Mouse (Mus musculus) G1E (cell line): ENCODE results near the gene Ralgapb. TPM values are rescaled to one million over a fixed set of nuclear protein-coding genes. Genes with fewer than 3 reads are reported as not detected.

Source experiments
- ATAC-seq: 2 replicates; pipeline ENCODE4 v1.8.0; 2016; ENCODE audit warnings: mild to moderate bottlenecking; ENCODE audit not compliant: insufficient number of reproducible peaks, poor library complexity, low FRiP score, severe bottlenecking; ENCODE audit errors: extremely low read depth
- DNase-seq: peaks from one replicate; pipeline ENCODE4 v3.0.0; 2012; ENCODE audit warnings: low spot score
- H3K27me3 ChIP-seq: 2 replicates; pipeline ENCODE4 v1.6.1; 2012; ENCODE audit warnings: mild to moderate bottlenecking, low read length, inconsistent platforms; ENCODE audit not compliant: insufficient read depth
- H3K36me3 ChIP-seq: replicated peaks from 2 replicates; pipeline ENCODE3; 2012; ENCODE audit warnings: mild to moderate bottlenecking, inconsistent platforms
- H3K4me1 ChIP-seq: 2 replicates; pipeline ENCODE4 v1.6.1; 2012; ENCODE audit warnings: low read depth, low read length, inconsistent platforms, mixed read lengths; ENCODE audit not compliant: insufficient read depth
- H3K4me3 ChIP-seq: 2 replicates; pipeline ENCODE4 v1.5.1; 2012; ENCODE audit warnings: low read depth, mild to moderate bottlenecking, inconsistent platforms, low read length, moderate library complexity, mixed read lengths
- H3K9me3 ChIP-seq: replicated peaks from 2 replicates; pipeline ENCODE4 v1.6.1; 2012; ENCODE audit warnings: inconsistent platforms
- CTCF ChIP-seq: IDR thresholded peaks from 2 replicates; pipeline ENCODE4 v1.5.1; 2012; ENCODE audit warnings: low read depth, low read length, inconsistent platforms, mixed read lengths
- POLR2AphosphoS5 ChIP-seq: IDR thresholded peaks from 2 replicates; pipeline ENCODE4 v1.6.1; 2012; ENCODE audit warnings: low read depth, low read length, inconsistent platforms; ENCODE audit not compliant: insufficient replicate concordance
- polyA plus RNA-seq: library from polyadenylated mRNA; stranded (reverse); fragments of >175 nt; gene quantifications from 2 replicates; pipeline ENCODE4 v1.2.3, GENCODE M21; 2012
- total RNA-seq, 2 experiments: library from RNA; stranded (forward) in 1 of 2; stranded (reverse) in 1 of 2; fragments of 200-1000 nt in 1 of 2; fragments of >200 nt in 1 of 2; fragmentation: Nextera tagmentation in 1 of 2; gene quantifications; 2 replicates each; pipeline ENCODE4 v1.2.3; 2014 to 2017

The Ralgapb gene
- total and polyA plus RNA-seq, 3 experiments: 3.0 to 79.9 (median 47.8) TPM

- peaks cover 35% of the 10 kb centered on the region for H3K27me3 ChIP-seq
- peaks cover 17% of the 10 kb centered on the region for H3K4me1 ChIP-seq
- ATAC-seq (peak; percentile 58; the same call in 1 of the 2 replicates), DNase-seq (peak; percentile 64)
- TF ChIP-seq CTCF (peak; percentile 72), POLR2AphosphoS5 (no peak)
- no peaks in the 10 kb centered on the region for H3K9me3 ChIP-seq
- no peak overlapping the region for H3K4me3 ChIP-seq
- H3K36me3 ChIP-seq: no peaks in the 10 kb centered on the region
Measured at GRCm38 (mm10) chr2:158546751-158547150, 137.1 kb downstream of the Ralgapb start.

Other genes with a start within 250 kb of the Ralgapb start
- gene D630003M21Rik, start 180.6 kb upstream of the Ralgapb start, total RNA-seq (2014; fragmentation: Nextera tagmentation): not detected in 2 replicates
- gene D630003M21Rik, start 180.6 kb upstream of the Ralgapb start, total RNA-seq (2017): under 0.01 TPM in 1 of 2 replicates, not detected in the other
- gene D630003M21Rik, start 180.6 kb upstream of the Ralgapb start, polyA plus RNA-seq: not detected in 2 replicates
- not detected in 2 replicates for gene Bpi, start 151.8 kb upstream of the Ralgapb start, total RNA-seq (2014; fragmentation: Nextera tagmentation)
- not detected in 2 replicates for gene Bpi, start 151.8 kb upstream of the Ralgapb start, total RNA-seq (2017)
- gene Bpi, start 151.8 kb upstream of the Ralgapb start, polyA plus RNA-seq: not detected in 2 replicates
- not detected in 2 replicates for gene Lbp, start 103.4 kb upstream of the Ralgapb start, total RNA-seq (2014; fragmentation: Nextera tagmentation)
- gene Lbp, start 103.4 kb upstream of the Ralgapb start, total RNA-seq (2017): 0.06 TPM in 1 of 2 replicates, not detected in the other
- gene Lbp, start 103.4 kb upstream of the Ralgapb start, polyA plus RNA-seq: 0.04 TPM in 1 of 2 replicates, not detected in the other
- gene Snhg11, start 34.2 kb upstream of the Ralgapb start, total RNA-seq (2014; fragmentation: Nextera tagmentation): not detected in 2 replicates
- 0.12 and 0.22 TPM in 2 replicates for gene Snhg11, start 34.2 kb upstream of the Ralgapb start, total RNA-seq (2017)
- not detected in 2 replicates for gene Snhg11, start 34.2 kb upstream of the Ralgapb start, polyA plus RNA-seq
- gene Adig, start 92.8 kb downstream of the Ralgapb start, total RNA-seq (2014; fragmentation: Nextera tagmentation): not detected in 2 replicates
- not detected in 2 replicates for gene Adig, start 92.8 kb downstream of the Ralgapb start, total RNA-seq (2017)
- not detected in 2 replicates for gene Adig, start 92.8 kb downstream of the Ralgapb start, polyA plus RNA-seq
- gene Arhgap40, start 102.9 kb downstream of the Ralgapb start, total RNA-seq (2014; fragmentation: Nextera tagmentation): not detected in 2 replicates
- not detected in 2 replicates for gene Arhgap40, start 102.9 kb downstream of the Ralgapb start, total RNA-seq (2017)
- gene Arhgap40, start 102.9 kb downstream of the Ralgapb start, polyA plus RNA-seq: not detected in 2 replicates
- gene Slc32a1, start 200.9 kb downstream of the Ralgapb start, total RNA-seq (2014; fragmentation: Nextera tagmentation): not detected in 2 replicates
- gene Slc32a1, start 200.9 kb downstream of the Ralgapb start, total RNA-seq (2017): not detected in 2 replicates
- 0.02 TPM in 1 of 2 replicates, not detected in the other for gene Slc32a1, start 200.9 kb downstream of the Ralgapb start, polyA plus RNA-seq
- 22.5 and 24.7 TPM in 2 replicates for gene Actr5, start 215.0 kb downstream of the Ralgapb start, total RNA-seq (2014; fragmentation: Nextera tagmentation)
- gene Actr5, start 215.0 kb downstream of the Ralgapb start, total RNA-seq (2017): 20.2 and 22.5 TPM in 2 replicates
- 18.2 and 19.7 TPM in 2 replicates for gene Actr5, start 215.0 kb downstream of the Ralgapb start, polyA plus RNA-seq